Mouse (Mus musculus): ENCODE data around the gene Pak2.

DNA sequence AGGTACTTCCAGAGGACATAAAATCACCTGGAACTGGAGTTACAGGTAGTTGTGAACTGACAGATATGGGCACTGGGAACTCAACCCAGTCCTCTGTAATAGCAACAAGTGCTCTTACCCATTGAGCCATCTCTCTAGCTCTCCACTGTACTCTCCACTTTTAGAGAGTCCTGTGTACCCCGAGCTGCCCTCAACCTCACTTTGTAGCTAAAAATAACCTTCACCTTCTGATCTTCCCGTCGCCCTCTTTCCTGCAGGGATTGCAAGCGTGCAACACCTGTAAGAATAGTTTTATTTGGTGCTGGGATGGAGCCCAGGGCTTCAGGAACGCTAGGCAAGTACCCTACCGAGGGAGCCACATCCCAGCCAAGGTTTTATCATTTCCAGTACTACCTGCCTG is 36.6 kb upstream of the Pak2 start:
- TF ChIP-seq CTCF (IDR thresholded peaks at IDR 0.05; ENCODE audit: control insufficient read depth, insufficient read depth, insufficient replicate concordance, low read depth, low read length) = no peak
- TF ChIP-seq POLR2A (IDR thresholded peaks at IDR 0.05; ENCODE audit: control insufficient read depth, low read depth, low read length) = no peak
